Mouse (Mus musculus): ENCODE measurements at regions not wholly inside any gene's neighbourhood (a gene's known extent, or its start where the extent isn't known, plus 50 kb on each side); places are given as distances from the start of the nearest gene placed in this dataset.
A peak's percentile ranks its signal among the peaks of the same experiment; 100 is the strongest.

DNA sequence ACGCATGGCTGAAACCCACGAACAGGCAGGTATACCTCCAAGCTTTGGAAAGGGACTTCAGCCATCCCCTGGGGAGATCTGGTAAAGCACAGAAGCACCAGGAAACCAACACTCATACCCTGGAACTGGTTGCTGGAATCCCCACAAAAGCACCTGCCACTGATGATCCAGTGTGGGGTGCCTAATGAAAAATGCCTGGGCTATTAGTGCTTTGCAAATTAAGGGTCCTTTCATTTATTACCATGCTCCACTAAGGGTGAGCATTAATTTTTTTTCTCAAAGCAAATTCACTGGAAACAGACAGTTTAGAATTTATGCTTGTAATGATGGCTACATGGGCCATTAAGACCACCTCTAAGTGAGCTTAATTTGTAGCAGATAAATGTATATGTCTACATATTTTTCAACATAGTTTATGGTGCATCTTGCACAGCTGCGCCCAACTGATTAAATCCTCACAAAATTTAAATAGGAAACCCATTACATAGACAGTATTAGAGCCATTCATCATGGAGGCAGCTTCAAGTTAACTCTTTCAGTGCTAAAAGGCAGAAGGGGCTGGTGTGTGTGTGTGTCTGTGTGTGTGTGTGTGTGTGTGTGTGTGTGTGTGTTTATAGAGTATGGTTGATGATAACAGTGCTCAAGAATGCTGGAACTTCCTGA lies 201.8 kb downstream of the Cbln1 start:
- WGBS = 85% methylated on average over 3 of the region's 3 CpGs
- H3K36me3 ChIP-seq (replicated peaks; ENCODE audit: control insufficient read depth, insufficient read depth, low read depth, low read length) = no peaks in the 10 kb centered on the region
- H3K27ac ChIP-seq (replicated peaks; ENCODE audit: low read depth, low read length) = no peak overlapping the region
- no peaks in the 10 kb centered on the region for H3K4me1 ChIP-seq (ENCODE audit: control insufficient read depth, insufficient read depth, low read length)
- ATAC-seq (replicated peaks; ENCODE audit: insufficient number of reproducible peaks, low FRiP score, low TSS enrichment, low read depth) (no peak), DNase-seq (ENCODE audit: low spot score) (no peak)
- no peaks in the 10 kb centered on the region for H3K27me3 ChIP-seq (ENCODE audit: control insufficient read depth, insufficient read depth, low read length)
- H3K9ac ChIP-seq (replicated peaks; ENCODE audit: low read length) = no peak overlapping the region
- H3K9me3 ChIP-seq (replicated peaks; ENCODE audit: control insufficient read depth, low read length) = no peaks in the 10 kb centered on the region
- no peak overlapping the region for H3K4me2 ChIP-seq (ENCODE audit: low read depth, low read length)
- no peak overlapping the region for H3K4me3 ChIP-seq (ENCODE audit: low read depth, low read length)

GRCm38 (mm10) chr8:87268159-87268558 lies 204.2 kb downstream of the Cbln1 start:
- Histone ChIP-seq H3K27ac (replicated peaks; ENCODE audit: low read depth, low read length) (no peak overlapping the region), H3K36me3 (replicated peaks; ENCODE audit: control insufficient read depth, insufficient read depth, low read depth, low read length) (no peaks in the 10 kb centered on the region), H3K4me2 (ENCODE audit: low read depth, low read length) (no peak overlapping the region), H3K4me3 (ENCODE audit: low read depth, low read length) (no peak overlapping the region), H3K27me3 (ENCODE audit: control insufficient read depth, insufficient read depth, low read length) (no peaks in the 10 kb centered on the region), H3K4me1 (ENCODE audit: control insufficient read depth, insufficient read depth, low read length) (no peaks in the 10 kb centered on the region), H3K9ac (replicated peaks; ENCODE audit: low read length) (no peak overlapping the region), H3K9me3 (replicated peaks; ENCODE audit: control insufficient read depth, low read length) (no peaks in the 10 kb centered on the region)
- ATAC-seq (replicated peaks; ENCODE audit: insufficient number of reproducible peaks, low FRiP score, low TSS enrichment, low read depth) (no peak), DNase-seq (ENCODE audit: low spot score) (no peak)

GRCm38 (mm10) chr8:87264999-87265398 lies 207.4 kb downstream of the Cbln1 start:
- no peaks in the 10 kb centered on the region for H3K4me1 ChIP-seq (ENCODE audit: control insufficient read depth, insufficient read depth, low read length)
- no peaks in the 10 kb centered on the region for H3K36me3 ChIP-seq (replicated peaks; ENCODE audit: control insufficient read depth, insufficient read depth, low read depth, low read length)
- DNase-seq (ENCODE audit: low spot score) (no peak), ATAC-seq (replicated peaks; ENCODE audit: insufficient number of reproducible peaks, low FRiP score, low TSS enrichment, low read depth) (no peak)
- H3K27ac ChIP-seq (replicated peaks; ENCODE audit: low read depth, low read length) = no peak overlapping the region
- no peak overlapping the region for H3K9ac ChIP-seq (replicated peaks; ENCODE audit: low read length)
- H3K4me2 ChIP-seq (ENCODE audit: low read depth, low read length) = no peak overlapping the region
- H3K27me3 ChIP-seq (ENCODE audit: control insufficient read depth, insufficient read depth, low read length) = no peaks in the 10 kb centered on the region
- H3K9me3 ChIP-seq (replicated peaks; ENCODE audit: control insufficient read depth, low read length) = no peaks in the 10 kb centered on the region
- 35% methylated on average over 2 of the region's 2 CpGs for WGBS
- no peak overlapping the region for H3K4me3 ChIP-seq (ENCODE audit: low read depth, low read length)

DNA sequence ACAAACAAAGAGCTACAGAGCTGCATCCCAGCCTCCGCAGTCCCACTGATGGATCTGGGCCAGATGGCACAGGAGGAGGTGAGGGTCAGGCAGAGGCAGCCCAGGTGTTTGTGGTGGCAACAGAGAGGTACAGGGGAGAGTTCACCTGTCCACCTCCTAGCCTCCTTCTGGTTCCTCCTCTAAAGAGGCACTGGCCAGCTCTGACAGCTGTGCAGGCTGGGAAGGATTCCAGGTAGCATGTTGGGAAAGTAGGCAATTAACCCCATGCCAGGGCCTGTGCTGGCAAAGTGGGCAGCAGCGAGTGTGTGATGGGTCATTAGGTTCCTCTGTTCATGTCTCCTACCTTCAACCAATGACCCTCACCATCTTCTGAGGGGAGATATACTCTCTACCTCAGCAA lies 212.1 kb downstream of the Cbln1 start:
- ATAC-seq (replicated peaks; ENCODE audit: insufficient number of reproducible peaks, low FRiP score, low TSS enrichment, low read depth) (no peak), DNase-seq (ENCODE audit: low spot score) (no peak)
- H3K27ac ChIP-seq (replicated peaks; ENCODE audit: low read depth, low read length) = no peak overlapping the region
- H3K4me1 ChIP-seq (ENCODE audit: control insufficient read depth, insufficient read depth, low read length) = no peaks in the 10 kb centered on the region
- H3K9ac ChIP-seq (replicated peaks; ENCODE audit: low read length) = no peak overlapping the region
- 85% methylated on average over 2 of the region's 2 CpGs for WGBS
- no peaks in the 10 kb centered on the region for H3K36me3 ChIP-seq (replicated peaks; ENCODE audit: control insufficient read depth, insufficient read depth, low read depth, low read length)
- H3K4me2 ChIP-seq (ENCODE audit: low read depth, low read length) = no peak overlapping the region
- H3K9me3 ChIP-seq (replicated peaks; ENCODE audit: control insufficient read depth, low read length) = no peaks in the 10 kb centered on the region
- H3K27me3 ChIP-seq (ENCODE audit: control insufficient read depth, insufficient read depth, low read length) = no peaks in the 10 kb centered on the region
- no peak overlapping the region for H3K4me3 ChIP-seq (ENCODE audit: low read depth, low read length)

- no peaks in the 10 kb centered on the region for H3K4me1 ChIP-seq (ENCODE audit: control insufficient read depth, insufficient read depth, low read length)
- no peaks in the 10 kb centered on the region for H3K27me3 ChIP-seq (ENCODE audit: control insufficient read depth, insufficient read depth, low read length)
- no peak overlapping the region for H3K9ac ChIP-seq (replicated peaks; ENCODE audit: low read length)
- H3K36me3 ChIP-seq (replicated peaks; ENCODE audit: control insufficient read depth, insufficient read depth, low read depth, low read length) = no peaks in the 10 kb centered on the region
- H3K27ac ChIP-seq (replicated peaks; ENCODE audit: low read depth, low read length) = no peak overlapping the region
- no peak overlapping the region for H3K4me3 ChIP-seq (ENCODE audit: low read depth, low read length)
- DNase-seq (ENCODE audit: low spot score) (no peak), ATAC-seq (replicated peaks; ENCODE audit: insufficient number of reproducible peaks, low FRiP score, low TSS enrichment, low read depth) (no peak)
- H3K9me3 ChIP-seq (replicated peaks; ENCODE audit: control insufficient read depth, low read length) = no peaks in the 10 kb centered on the region
- no peak overlapping the region for H3K4me2 ChIP-seq (ENCODE audit: low read depth, low read length)
- WGBS = 82% methylated on average over 2 of the region's 2 CpGs
Measured at GRCm38 (mm10) chr8:87242681-87243080, 229.7 kb downstream of the Cbln1 start.

DNA sequence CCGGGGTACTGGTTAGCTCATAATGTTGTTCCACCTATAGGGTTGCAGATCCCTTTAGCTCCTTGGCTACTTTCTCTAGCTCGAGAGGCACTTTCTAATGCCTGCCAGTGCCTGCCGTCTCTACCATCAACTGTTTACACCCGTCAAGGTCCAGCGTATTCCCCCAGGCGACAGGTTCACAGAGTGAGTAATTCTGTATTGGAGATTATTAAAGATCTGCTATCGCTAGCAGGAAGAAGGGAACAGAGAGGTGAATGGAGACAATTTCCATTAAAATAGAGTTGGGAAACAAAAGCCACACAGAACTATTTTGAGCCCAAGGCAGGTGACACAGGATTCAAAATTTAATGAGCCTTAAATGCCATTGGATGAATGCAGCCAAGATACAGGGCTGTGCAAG lies 235.2 kb downstream of the Cbln1 start:
- H3K27me3 ChIP-seq (ENCODE audit: control insufficient read depth, insufficient read depth, low read length) = no peaks in the 10 kb centered on the region
- H3K9ac ChIP-seq (replicated peaks; ENCODE audit: low read length) = no peak overlapping the region
- H3K27ac ChIP-seq (replicated peaks; ENCODE audit: low read depth, low read length) = no peak overlapping the region
- no peaks in the 10 kb centered on the region; the same call in 1 of the 2 replicates for H3K4me1 ChIP-seq (ENCODE audit: control insufficient read depth, insufficient read depth, low read length)
- H3K36me3 ChIP-seq (replicated peaks; ENCODE audit: control insufficient read depth, insufficient read depth, low read depth, low read length) = no peaks in the 10 kb centered on the region
- no peak overlapping the region for H3K4me3 ChIP-seq (ENCODE audit: low read depth, low read length)
- no peaks in the 10 kb centered on the region for H3K9me3 ChIP-seq (replicated peaks; ENCODE audit: control insufficient read depth, low read length)
- ATAC-seq (replicated peaks; ENCODE audit: insufficient number of reproducible peaks, low FRiP score, low TSS enrichment, low read depth) (no peak), DNase-seq (ENCODE audit: low spot score) (no peak)
- 43% methylated on average over 6 of the region's 7 CpGs for WGBS
- H3K4me2 ChIP-seq (ENCODE audit: low read depth, low read length) = no peak overlapping the region

DNA sequence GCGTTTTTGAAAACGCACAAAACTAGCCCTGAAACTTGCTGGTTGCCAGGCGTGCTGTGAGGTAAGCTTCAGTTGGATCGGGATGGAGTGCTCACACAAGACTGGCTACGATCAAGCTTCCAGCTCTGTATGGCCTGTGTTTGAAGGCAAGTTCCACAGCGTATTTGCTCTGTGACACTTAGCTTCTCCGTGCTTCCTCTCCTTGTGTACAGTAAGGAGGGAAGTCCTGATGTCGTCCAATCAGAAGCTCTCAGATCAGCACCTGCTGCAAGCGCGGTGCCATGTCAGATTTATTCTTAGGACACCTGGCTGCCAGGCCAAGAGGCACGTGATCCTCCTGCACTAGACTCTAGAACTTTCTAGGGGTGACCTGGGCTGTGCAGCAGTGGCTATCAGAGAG lies 236.0 kb downstream of the Cbln1 start:
- WGBS = 86% methylated on average over 11 of the region's 11 CpGs
- Histone ChIP-seq H3K9ac (replicated peaks; ENCODE audit: low read length) (no peak overlapping the region), H3K36me3 (replicated peaks; ENCODE audit: control insufficient read depth, insufficient read depth, low read depth, low read length) (no peaks in the 10 kb centered on the region), H3K27me3 (ENCODE audit: control insufficient read depth, insufficient read depth, low read length) (no peaks in the 10 kb centered on the region), H3K4me1 (ENCODE audit: control insufficient read depth, insufficient read depth, low read length) (no peaks in the 10 kb centered on the region; the same call in 1 of the 2 replicates), H3K27ac (replicated peaks; ENCODE audit: low read depth, low read length) (no peak overlapping the region), H3K4me2 (ENCODE audit: low read depth, low read length) (no peak overlapping the region), H3K9me3 (replicated peaks; ENCODE audit: control insufficient read depth, low read length) (no peaks in the 10 kb centered on the region), H3K4me3 (ENCODE audit: low read depth, low read length) (no peak overlapping the region)
- DNase-seq (ENCODE audit: low spot score) = no peak
- ATAC-seq (replicated peaks; ENCODE audit: insufficient number of reproducible peaks, low FRiP score, low TSS enrichment, low read depth) = no peak

GRCm38 (mm10) chr8:87235341-87236075 lies 236.9 kb downstream of the Cbln1 start:
- H3K4me3 ChIP-seq (ENCODE audit: low read depth, low read length) = no peak overlapping the region
- H3K4me2 ChIP-seq (ENCODE audit: low read depth, low read length) = peak overlapping the region; percentile 10
- H3K4me1 ChIP-seq (ENCODE audit: control insufficient read depth, insufficient read depth, low read length) = no peaks in the 10 kb centered on the region; the same call in 1 of the 2 replicates
- no peaks in the 10 kb centered on the region for H3K27me3 ChIP-seq (ENCODE audit: control insufficient read depth, insufficient read depth, low read length)
- no peaks in the 10 kb centered on the region for H3K9me3 ChIP-seq (replicated peaks; ENCODE audit: control insufficient read depth, low read length)
- 53% methylated on average over 18 of the region's 18 CpGs for WGBS
- H3K27ac ChIP-seq (replicated peaks; ENCODE audit: low read depth, low read length) = no peak overlapping the region
- H3K36me3 ChIP-seq (replicated peaks; ENCODE audit: control insufficient read depth, insufficient read depth, low read depth, low read length) = no peaks in the 10 kb centered on the region
- H3K9ac ChIP-seq (replicated peaks; ENCODE audit: low read length) = no peak overlapping the region
- DNase-seq (ENCODE audit: low spot score) (peak; percentile 46), ATAC-seq (replicated peaks; ENCODE audit: insufficient number of reproducible peaks, low FRiP score, low TSS enrichment, low read depth) (no peak)
